Mouse (Mus musculus): ENCODE measurements at regions not wholly inside any gene's neighbourhood (a gene's known extent, or its start where the extent isn't known, plus 50 kb on each side); places are given as distances from the start of the nearest gene placed in this dataset.

DNA sequence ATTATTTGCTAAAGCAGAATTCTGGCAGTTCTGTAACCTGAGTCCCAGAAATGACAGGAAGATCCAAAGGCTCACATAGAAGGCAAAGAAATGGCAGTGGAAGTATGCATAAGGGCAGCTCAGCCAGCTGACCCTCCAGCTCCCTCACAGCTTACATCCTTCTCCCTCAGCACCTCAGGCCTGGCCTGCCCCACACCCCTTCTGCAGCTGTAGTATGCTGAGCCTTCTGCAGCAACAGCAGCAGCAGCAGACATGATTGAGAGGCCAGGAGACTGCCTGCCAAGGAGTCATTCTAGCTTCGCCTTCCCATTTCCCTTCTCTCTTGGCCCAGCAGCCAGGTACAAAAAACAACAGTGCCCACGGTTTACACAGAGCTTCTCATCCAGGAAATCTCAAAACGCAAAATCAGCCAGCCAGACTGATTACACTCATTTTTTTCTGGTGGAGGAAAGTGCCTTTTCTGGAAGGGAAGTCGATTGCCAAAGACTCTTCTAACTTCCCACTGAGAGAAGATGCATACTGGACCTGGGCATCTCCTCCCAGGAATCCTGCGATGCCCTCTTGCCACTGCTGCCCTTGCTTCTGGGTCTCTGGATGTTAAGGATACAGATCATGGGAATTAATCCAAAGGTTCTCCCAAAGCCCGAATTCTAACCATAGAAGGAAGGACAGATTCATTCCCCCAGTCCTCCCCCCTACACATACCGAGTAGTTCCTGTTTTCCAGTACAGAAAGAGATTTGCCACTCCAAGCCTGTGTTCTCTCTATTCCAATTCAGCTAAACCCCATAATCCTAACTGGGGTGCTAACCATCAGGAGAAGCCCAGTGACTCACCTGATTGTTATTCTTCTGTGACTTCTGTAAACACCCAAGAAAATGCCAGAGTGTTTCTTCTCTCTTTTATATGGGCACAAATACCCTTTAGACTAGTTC is 489.2 kb downstream of the Gm9195 start:
- H3K9ac ChIP-seq (ENCODE audit: insufficient read depth, low read depth): no peak overlapping the region
- no peak for DNase-seq (ENCODE audit: extremely low read depth)
- no peaks in the 10 kb centered on the region for H3K36me3 ChIP-seq (replicated peaks in 1 of 2; ENCODE audit: control insufficient read depth in 1 of 2, insufficient read depth in 1 of 2, low read length in 1 of 2)
- peaks cover 63% of the 10 kb centered on the region for H3K27me3 ChIP-seq (replicated peaks)
- TF ChIP-seq GABPA (IDR thresholded peaks at IDR 0.05; ENCODE audit: insufficient replicate concordance, low read depth, low read length) (no peak), CHD2 (IDR thresholded peaks at IDR 0.05; ENCODE audit: low read length) (no peak), MXI1 (IDR thresholded peaks at IDR 0.05; ENCODE audit: low read depth, low read length) (no peak), ETS1 (conservative IDR thresholded peaks at IDR 0.05; ENCODE audit: low read depth, low read length) (no peak), NELFE (IDR thresholded peaks at IDR 0.05; ENCODE audit: low read depth, low read length) (no peak), EP300 (IDR thresholded peaks at IDR 0.05; ENCODE audit: low read length) (no peak), PAX5 (IDR thresholded peaks at IDR 0.05; ENCODE audit: low read length) (no peak), POLR2A (IDR thresholded peaks at IDR 0.05; ENCODE audit: low read depth, low read length) (no peak), E2F4 (IDR thresholded peaks at IDR 0.05; ENCODE audit: insufficient replicate concordance, low read depth, low read length) (no peak), USF1 (IDR thresholded peaks at IDR 0.05; ENCODE audit: low read depth, low read length) (no peak)
- dilution Hi-C loops (cut with MboI; ENCODE audit: extremely low pct_ligation_motif_present, extremely low pct_unique_long_range_greater_than_20kb, low sequenced_read_pairs) (no loop called here), in situ Hi-C loops (cut with MboI; ENCODE audit: low pct_ligation_motif_present, low pct_unique_long_range_greater_than_20kb, low sequenced_read_pairs) (no loop called here)
- no peak overlapping the region for H3K4me3 ChIP-seq (replicated peaks in 1 of 3; ENCODE audit: low read depth in 2 of 3, low read length in 2 of 3, poor library complexity in 1 of 3)
- no peak overlapping the region for H3K4me2 ChIP-seq (ENCODE audit: insufficient read depth, low read depth, poor library complexity, severe bottlenecking)
- no peaks in the 10 kb centered on the region for H3K9me3 ChIP-seq (replicated peaks; ENCODE audit: low read length)
- no peaks in the 10 kb centered on the region for H3K79me2 ChIP-seq (replicated peaks; ENCODE audit: control insufficient read depth, extremely low read depth, insufficient read depth, poor library complexity, severe bottlenecking)
- H3K27ac ChIP-seq (ENCODE audit: insufficient read depth, low read depth): no peak overlapping the region
- no peaks in the 10 kb centered on the region for H3K4me1 ChIP-seq (ENCODE audit: control insufficient read depth in 1 of 2, insufficient read depth in 2 of 2)

- H3K9me3 ChIP-seq (replicated peaks; ENCODE audit: low read length): no peaks in the 10 kb centered on the region
- H3K27me3 ChIP-seq (replicated peaks): peaks cover 36% of the 10 kb centered on the region
- TF ChIP-seq USF2 (conservative IDR thresholded peaks at IDR 0.05; ENCODE audit: low read depth, low read length): no peak
- no peak for TF ChIP-seq NRF1 (IDR thresholded peaks at IDR 0.05; ENCODE audit: low read depth, low read length)
- no peak for TF ChIP-seq ZC3H11A (IDR thresholded peaks at IDR 0.05; ENCODE audit: low read depth, low read length)
- TF ChIP-seq CTCF (conservative IDR thresholded peaks at IDR 0.05 in 1 of 2, IDR thresholded peaks at IDR 0.05 in 1 of 2; ENCODE audit: low read depth in 2 of 2, low read length in 2 of 2): no peak
- TF ChIP-seq KAT2A (IDR thresholded peaks at IDR 0.05; ENCODE audit: insufficient replicate concordance, low read length): no peak
- no peak for TF ChIP-seq ZNF384 (IDR thresholded peaks at IDR 0.05; ENCODE audit: low read depth, low read length)
- no peak for TF ChIP-seq ZMIZ1 (IDR thresholded peaks at IDR 0.05; ENCODE audit: low read depth, low read length)
- TF ChIP-seq USF1 (IDR thresholded peaks at IDR 0.05; ENCODE audit: low read depth, low read length): no peak
- TF ChIP-seq ZKSCAN1 (IDR thresholded peaks at IDR 0.05; ENCODE audit: borderline replicate concordance, low read depth, low read length): no peak
- TF ChIP-seq CHD1 (IDR thresholded peaks at IDR 0.05; ENCODE audit: low read depth, low read length): no peak
- TF ChIP-seq E2F4 (IDR thresholded peaks at IDR 0.05; ENCODE audit: insufficient replicate concordance, low read depth, low read length): no peak
- TF ChIP-seq CHD2 (IDR thresholded peaks at IDR 0.05; ENCODE audit: low read length): no peak
- no peak for TF ChIP-seq SIN3A (IDR thresholded peaks at IDR 0.05; ENCODE audit: low read length)
- TF ChIP-seq JUN (IDR thresholded peaks at IDR 0.05; ENCODE audit: insufficient read depth, low read depth, low read length): no peak
- TF ChIP-seq BHLHE40 (IDR thresholded peaks at IDR 0.05; ENCODE audit: low read depth, low read length): no peak
- no peak for TF ChIP-seq TBP (conservative IDR thresholded peaks at IDR 0.05; ENCODE audit: low read depth, low read length)
- no peak for TF ChIP-seq MAX (IDR thresholded peaks at IDR 0.05; ENCODE audit: low read length)
- TF ChIP-seq MXI1 (IDR thresholded peaks at IDR 0.05; ENCODE audit: low read depth, low read length): no peak
- in situ Hi-C loops (cut with MboI; ENCODE audit: low pct_ligation_motif_present, low pct_unique_long_range_greater_than_20kb, low sequenced_read_pairs): no loop called here
- dilution Hi-C loops (cut with MboI; ENCODE audit: extremely low pct_ligation_motif_present, extremely low pct_unique_long_range_greater_than_20kb, low sequenced_read_pairs): no loop called here
- no peaks in the 10 kb centered on the region for H3K4me1 ChIP-seq (ENCODE audit: control insufficient read depth in 1 of 2, insufficient read depth in 2 of 2)
- H3K36me3 ChIP-seq (replicated peaks in 1 of 2; ENCODE audit: control insufficient read depth in 1 of 2, insufficient read depth in 1 of 2, low read length in 1 of 2): no peaks in the 10 kb centered on the region
- DNase-seq (ENCODE audit: extremely low read depth): no peak
- H3K9ac ChIP-seq (ENCODE audit: insufficient read depth, low read depth): no peak overlapping the region
- no peak overlapping the region for H3K4me3 ChIP-seq (replicated peaks in 1 of 3; ENCODE audit: low read depth in 2 of 3, low read length in 2 of 3, poor library complexity in 1 of 3)
- H3K4me2 ChIP-seq (ENCODE audit: insufficient read depth, low read depth, poor library complexity, severe bottlenecking): no peak overlapping the region
- H3K27ac ChIP-seq (ENCODE audit: insufficient read depth, low read depth): no peak overlapping the region
- H3K79me2 ChIP-seq (replicated peaks; ENCODE audit: control insufficient read depth, extremely low read depth, insufficient read depth, poor library complexity, severe bottlenecking): no peaks in the 10 kb centered on the region
Observed at GRCm38 (mm10) chr14:71973016-71973415, 518.6 kb downstream of the Gm9195 start.
